ENCODE assay signal across 8 mouse cellular contexts in the genomic region with DNA sequence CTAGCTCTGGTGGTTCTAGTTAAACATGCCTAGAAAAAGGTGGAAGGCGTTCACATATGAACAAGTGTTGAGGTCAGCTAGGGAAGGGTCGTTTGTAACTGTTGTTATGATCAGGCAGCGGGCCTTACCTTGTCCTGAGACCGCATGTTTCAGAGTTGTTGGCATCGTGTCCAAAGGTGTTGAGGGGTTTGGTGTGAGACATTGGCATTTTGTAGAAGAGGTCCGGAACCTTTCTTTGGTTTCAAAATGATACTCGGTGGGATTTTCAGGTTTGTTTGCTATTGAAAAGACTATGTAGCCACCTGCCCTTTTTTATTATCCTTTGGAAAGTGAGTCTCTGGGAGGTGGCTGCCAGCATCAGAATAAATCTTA. TPM values are rescaled to one million over a fixed set of nuclear protein-coding genes. Genes with fewer than 3 reads are reported as not detected.
DNase-seq lines count a peak whose midpoint lies in the region; ATAC-seq lines count a peak whose summit lies in the region.

No protein-coding gene starts in this region.

- H3K27me3 ChIP-seq in forebrain, embryonic 13.5 days = peaks cover 33% of the 10 kb centered on the region
- peaks cover 13% of the 10 kb centered on the region for H3K27me3 ChIP-seq in forebrain, embryonic 16.5 days (replicated peaks; ENCODE audit: control insufficient read depth, insufficient read depth, low read length)
- H3K27me3 ChIP-seq in lung, embryonic 16.5 days (ENCODE audit: control insufficient read depth, insufficient read depth, low read depth, low read length) = no peaks in the 10 kb centered on the region
- H3K27me3 ChIP-seq in limb, embryonic 12.5 days = peaks cover 43% of the 10 kb centered on the region
- H3K27me3 ChIP-seq in stomach, embryonic 14.5 days (ENCODE audit: control insufficient read depth, insufficient read depth, low read length) = no peaks in the 10 kb centered on the region

- H3K4me1 ChIP-seq in forebrain, embryonic 13.5 days = peaks cover 25% of the 10 kb centered on the region
- peaks cover 22% of the 10 kb centered on the region for H3K4me1 ChIP-seq in forebrain, embryonic 16.5 days (replicated peaks; ENCODE audit: control insufficient read depth, insufficient read depth, low read length)
- peaks cover 12% of the 10 kb centered on the region for H3K4me1 ChIP-seq in lung, embryonic 16.5 days (replicated peaks; ENCODE audit: control insufficient read depth, insufficient read depth, low read length)
- peaks cover 19% of the 10 kb centered on the region for H3K4me1 ChIP-seq in limb, embryonic 12.5 days (replicated peaks)
- peaks cover 3% of the 10 kb centered on the region; the same call in 1 of the 2 replicates for H3K4me1 ChIP-seq in stomach, embryonic 14.5 days (ENCODE audit: control insufficient read depth, insufficient read depth, low read length)

- ATAC-seq in forebrain, embryonic 13.5 days = no peak
- ATAC-seq in forebrain, embryonic 16.5 days = no peak
- no peak for ATAC-seq in lung, embryonic 16.5 days (ENCODE audit: low read depth)
- no peak for ATAC-seq in limb, embryonic 12.5 days (ENCODE audit: insufficient number of reproducible peaks, insufficient read depth, low FRiP score, low TSS enrichment, low read depth)
- ATAC-seq in stomach, embryonic 14.5 days (ENCODE audit: insufficient number of reproducible peaks, insufficient read depth, low FRiP score, low read depth) = no peak
- no peak for ATAC-seq in megakaryocyte progenitor cell, adult 5-6 weeks (replicated peaks; ENCODE audit: poor library complexity)

- no peak overlapping the region for H3K27ac ChIP-seq in forebrain, embryonic 13.5 days
- H3K27ac ChIP-seq in forebrain, embryonic 16.5 days (ENCODE audit: low read length) = no peak overlapping the region
- no peak overlapping the region for H3K27ac ChIP-seq in lung, embryonic 16.5 days (ENCODE audit: low read length)
- H3K27ac ChIP-seq in limb, embryonic 12.5 days = no peak overlapping the region
- H3K27ac ChIP-seq in stomach, embryonic 14.5 days (ENCODE audit: low read length) = no peak overlapping the region

- WGBS in forebrain, embryonic 13.5 days = 67% methylated on average over 7 of the region's 7 CpGs
- WGBS in forebrain, embryonic 16.5 days = 71% methylated on average over 7 of the region's 7 CpGs
- 58% methylated on average over 7 of the region's 7 CpGs for WGBS in lung, embryonic 16.5 days
- WGBS in limb, embryonic 12.5 days = 61% methylated on average over 7 of the region's 7 CpGs
- 58% methylated on average over 7 of the region's 7 CpGs for WGBS in stomach, embryonic 14.5 days

- no peaks in the 10 kb centered on the region for H3K9me3 ChIP-seq in forebrain, embryonic 13.5 days (replicated peaks)
- no peaks in the 10 kb centered on the region for H3K9me3 ChIP-seq in forebrain, embryonic 16.5 days (ENCODE audit: control insufficient read depth, low read length)
- H3K9me3 ChIP-seq in lung, embryonic 16.5 days (ENCODE audit: control insufficient read depth, low read length) = no peaks in the 10 kb centered on the region
- no peaks in the 10 kb centered on the region for H3K9me3 ChIP-seq in limb, embryonic 12.5 days
- H3K9me3 ChIP-seq in stomach, embryonic 14.5 days (ENCODE audit: control insufficient read depth, low read depth, low read length) = no peaks in the 10 kb centered on the region

- H3K4me2 ChIP-seq in forebrain, embryonic 13.5 days = peak overlapping the region; percentile 95
- no peak overlapping the region for H3K4me2 ChIP-seq in forebrain, embryonic 16.5 days (ENCODE audit: low read length)
- peak overlapping the region; percentile 91 for H3K4me2 ChIP-seq in lung, embryonic 16.5 days (ENCODE audit: low read depth, low read length)
- H3K4me2 ChIP-seq in limb, embryonic 12.5 days = peak overlapping the region; percentile 95
- H3K4me2 ChIP-seq in stomach, embryonic 14.5 days (replicated peaks; ENCODE audit: low read depth, low read length) = peak overlapping the region; percentile 97

- no peak overlapping the region for H3K9ac ChIP-seq in forebrain, embryonic 13.5 days
- H3K9ac ChIP-seq in forebrain, embryonic 16.5 days (replicated peaks; ENCODE audit: low read depth, low read length) = no peak overlapping the region
- H3K9ac ChIP-seq in lung, embryonic 16.5 days (ENCODE audit: low read length) = peak overlapping the region; percentile 74; the same call in 1 of the 2 replicates
- H3K9ac ChIP-seq in limb, embryonic 12.5 days (replicated peaks) = no peak overlapping the region
- H3K9ac ChIP-seq in stomach, embryonic 14.5 days (replicated peaks; ENCODE audit: low read depth, low read length) = no peak overlapping the region

- no peaks in the 10 kb centered on the region for H3K36me3 ChIP-seq in forebrain, embryonic 13.5 days (ENCODE audit: poor library complexity, severe bottlenecking)
- H3K36me3 ChIP-seq in forebrain, embryonic 16.5 days (ENCODE audit: control insufficient read depth, insufficient read depth) = no peaks in the 10 kb centered on the region
- H3K36me3 ChIP-seq in lung, embryonic 16.5 days (ENCODE audit: control insufficient read depth, insufficient read depth, low read length) = no peaks in the 10 kb centered on the region
- H3K36me3 ChIP-seq in limb, embryonic 12.5 days = no peaks in the 10 kb centered on the region
- no peaks in the 10 kb centered on the region for H3K36me3 ChIP-seq in stomach, embryonic 14.5 days (ENCODE audit: control insufficient read depth, insufficient read depth, low read length)

- DNase-seq in lung, adult 18-20 months = no peak
- DNase-seq in adrenal gland, postnatal 10 days = no peak

- H3K4me3 ChIP-seq in forebrain, embryonic 13.5 days = no peak overlapping the region
- no peak overlapping the region for H3K4me3 ChIP-seq in forebrain, embryonic 16.5 days (replicated peaks; ENCODE audit: low read length)
- peak overlapping the region; percentile 66 for H3K4me3 ChIP-seq in lung, embryonic 16.5 days (ENCODE audit: low read length)
- no peak overlapping the region for H3K4me3 ChIP-seq in limb, embryonic 12.5 days (replicated peaks)
- H3K4me3 ChIP-seq in stomach, embryonic 14.5 days (ENCODE audit: low read depth, low read length) = peak overlapping the region; percentile 64; the same call in 1 of the 2 replicates

RNA-seq across cellular contexts. Expression of gene Klf9, which starts 2.0 kb away (rescaled TPM):
- 0.97 and 1.0 TPM in 2 replicates for polyA plus RNA-seq in forebrain, embryonic 13.5 days (2015; fragmentation: Nextera tagmentation; extraction: Ambion mirVana)
- 2.2 and 2.6 TPM in 2 replicates for polyA plus RNA-seq in forebrain, embryonic 16.5 days (2015; fragmentation: Nextera tagmentation; extraction: Ambion mirVana)
- polyA plus RNA-seq in lung, embryonic 16.5 days (2015; fragmentation: Nextera tagmentation; extraction: Ambion mirVana) = 6.3 and 6.6 TPM in 2 replicates
- 2.2 and 2.7 TPM in 2 replicates for polyA plus RNA-seq in limb, embryonic 12.5 days (2016; fragmentation: Nextera tagmentation; extraction: Ambion mirVana)
- polyA plus RNA-seq in stomach, embryonic 14.5 days (2014; fragmentation: Nextera tagmentation; extraction: Ambion mirVana) = 3.8 and 4.8 TPM in 2 replicates
- total RNA-seq in megakaryocyte progenitor cell, adult 5-6 weeks (2015) = 19.0 and 20.1 TPM in 2 replicates
- total RNA-seq in megakaryocyte progenitor cell, adult 5-6 weeks (2017) = 13.3 and 16.0 TPM in 2 replicates
- total RNA-seq in adrenal gland, postnatal 10 days (2021) = 100 to 1,000 TPM in 1 of 2 experiments, 10 to 100 TPM in 1; 61.3 to 109 TPM

Comparison
In these comparisons a context has a peak if more than half of its experiments do, and no peak if none do; other contexts are left out.
1. H3K4me3 ChIP-seq: peak in lung, embryonic 16.5 days (single experiment) and stomach, embryonic 14.5 days (single experiment); none in forebrain, embryonic 13.5 days (single experiment), forebrain, embryonic 16.5 days (single experiment) and limb, embryonic 12.5 days (single experiment).